In genomic region chr2:118693370-118693966, GRCm38 (mm10) we compare ENCODE assay signal across 20 mouse cellular contexts. TPM values are rescaled to one million over a fixed set of nuclear protein-coding genes. Genes with fewer than 3 reads are reported as not detected.
DNase-seq lines count a peak whose midpoint lies in the region; ATAC-seq and TF ChIP-seq lines count a peak whose summit lies in the region.
"Had no signal": no experiment of that assay in that cellular context is flagged by ENCODE, and none has a peak within 500 bp of the region (broad histone marks: within the 10 kb centered on the region; RNA-seq: fewer than 3 reads in every experiment).

No protein-coding gene starts in this region.

- no peak overlapping the region for H3K27ac ChIP-seq in intestine, embryonic 16.5 days (ENCODE audit: low read length)
- H3K27ac ChIP-seq in intestine, postnatal 0 days (ENCODE audit: low read depth, low read length) = no peak overlapping the region
- H3K27ac ChIP-seq in embryonic facial prominence, embryonic 10.5 days (replicated peaks) = no peak overlapping the region
- H3K27ac ChIP-seq: limb, embryonic 15.5 days; neural tube, embryonic 13.5 days had no signal

- H3K4me3 ChIP-seq in intestine, embryonic 16.5 days (ENCODE audit: low read length) = no peak overlapping the region
- H3K4me3 ChIP-seq in intestine, postnatal 0 days (ENCODE audit: low read depth, low read length) = no peak overlapping the region
- H3K4me3 ChIP-seq in embryonic facial prominence, embryonic 10.5 days = no peak overlapping the region
- H3K4me3 ChIP-seq: erythroblast, embryonic 14.5 days; heart, embryonic 12.5 days; limb, embryonic 15.5 days; neural tube, embryonic 13.5 days had no signal

- DNase-seq in cerebellum, postnatal 10 days = peak; percentile 84 to 85
- no peak for DNase-seq in cerebellum, adult 8-10 months
- peak; percentile 49 for DNase-seq in ovary, postnatal 36 days (ENCODE audit: low spot score)
- no peak for DNase-seq in ovary, postnatal 10 days (ENCODE audit: low spot score)
- DNase-seq in kidney, postnatal 36 days = peak; percentile 86 to 92
- DNase-seq in embryonic facial prominence, embryonic 10.5 days (ENCODE audit: low spot score) = no peak
- DNase-seq: adrenal gland, postnatal 10 days; cerebellum, adult 9-10 months; liver, postnatal 0 days; lung, postnatal 36 days; retina, postnatal 1 day; right cerebral cortex, postnatal 4 days had no signal

- 80% methylated on average over 19 of the region's 19 CpGs for WGBS in intestine, embryonic 16.5 days
- WGBS in intestine, postnatal 0 days = 85% methylated on average over 19 of the region's 19 CpGs
- WGBS in embryonic facial prominence, embryonic 10.5 days = 88% methylated on average over 19 of the region's 19 CpGs

- no peaks in the 10 kb centered on the region for H3K36me3 ChIP-seq in intestine, embryonic 16.5 days (ENCODE audit: control insufficient read depth, insufficient read depth, low read length)
- H3K36me3 ChIP-seq in intestine, postnatal 0 days (ENCODE audit: control insufficient read depth, insufficient read depth) = no peaks in the 10 kb centered on the region
- no peaks in the 10 kb centered on the region for H3K36me3 ChIP-seq in embryonic facial prominence, embryonic 10.5 days (replicated peaks)
- H3K36me3 ChIP-seq: heart, embryonic 12.5 days; limb, embryonic 15.5 days; neural tube, embryonic 13.5 days had no signal

- no peaks in the 10 kb centered on the region; the same call in 1 of the 2 replicates for H3K27me3 ChIP-seq in intestine, embryonic 16.5 days (replicated peaks; ENCODE audit: control insufficient read depth, insufficient read depth, low read length)
- H3K27me3 ChIP-seq in intestine, postnatal 0 days (replicated peaks; ENCODE audit: control insufficient read depth, insufficient read depth, low read length) = no peaks in the 10 kb centered on the region
- H3K27me3 ChIP-seq in embryonic facial prominence, embryonic 10.5 days (replicated peaks; ENCODE audit: low read depth, poor library complexity, severe bottlenecking) = peaks cover 76% of the 10 kb centered on the region

- 0 out of 2 replicates have a peak, but pooled peaks cover 7% of the 10 kb centered on the region for H3K4me1 ChIP-seq in intestine, embryonic 16.5 days (ENCODE audit: control insufficient read depth, insufficient read depth, low read length)
- no peaks in the 10 kb centered on the region for H3K4me1 ChIP-seq in intestine, postnatal 0 days (replicated peaks; ENCODE audit: control insufficient read depth, insufficient read depth, low read length)
- H3K4me1 ChIP-seq in embryonic facial prominence, embryonic 10.5 days = 0 out of 2 replicates have a peak, but pooled peaks cover 14% of the 10 kb centered on the region

- ATAC-seq in intestine, embryonic 16.5 days = no peak
- no peak for ATAC-seq in intestine, postnatal 0 days
- ATAC-seq: forebrain, embryonic 14.5 days; inflammation-experienced regulatory T-cells, adult 6 months; liver, postnatal 0 days had no signal

- no peaks in the 10 kb centered on the region for H3K9me3 ChIP-seq in intestine, embryonic 16.5 days (ENCODE audit: control insufficient read depth, low read length)
- no peaks in the 10 kb centered on the region for H3K9me3 ChIP-seq in intestine, postnatal 0 days (ENCODE audit: control insufficient read depth)
- no peaks in the 10 kb centered on the region for H3K9me3 ChIP-seq in embryonic facial prominence, embryonic 10.5 days
- H3K9me3 ChIP-seq: heart, embryonic 12.5 days; limb, embryonic 15.5 days; neural tube, embryonic 13.5 days had no signal

- no peak overlapping the region for H3K4me2 ChIP-seq in intestine, embryonic 16.5 days (ENCODE audit: low read depth, low read length)
- H3K4me2 ChIP-seq in intestine, postnatal 0 days (replicated peaks; ENCODE audit: low read depth) = no peak overlapping the region
- H3K4me2 ChIP-seq: heart, embryonic 12.5 days; limb, embryonic 15.5 days; neural tube, embryonic 13.5 days had no signal

- TF ChIP-seq CTCF in intestine, postnatal 0 days (IDR thresholded peaks at IDR 0.05; ENCODE audit: low read depth) = no peak

- 0 out of 2 replicates have a peak overlapping the region, but pooled peaks have one; percentile 15 for H3K9ac ChIP-seq in intestine, embryonic 16.5 days (ENCODE audit: low read depth, low read length)
- H3K9ac ChIP-seq in intestine, postnatal 0 days (ENCODE audit: low read depth, low read length) = no peak overlapping the region
- H3K9ac ChIP-seq: heart, embryonic 12.5 days; limb, embryonic 15.5 days; liver, postnatal 0 days; neural tube, embryonic 13.5 days had no signal

RNA-seq across cellular contexts. Expression of gene Ankrd63, which starts 10.3 kb away (rescaled TPM):
- polyA plus RNA-seq in intestine, embryonic 16.5 days (2015; fragmentation: Nextera tagmentation; extraction: Ambion mirVana) = 0.15 and 0.22 TPM in 2 replicates
- 0.63 and 0.65 TPM in 2 replicates for polyA plus RNA-seq in intestine, postnatal 0 days (2015; fragmentation: Nextera tagmentation; extraction: Ambion mirVana)
- not detected in 2 replicates for polyA plus RNA-seq in embryonic facial prominence, embryonic 10.5 days (2016; fragmentation: Nextera tagmentation; extraction: Ambion mirVana)
- polyA plus RNA-seq: erythroblast, embryonic 14.5 days; inflammation-experienced regulatory T-cells, adult 6 months; neural tube, embryonic 13.5 days had no signal

RNA-seq across cellular contexts. Expression of gene Pak6, which starts 30.4 kb away (rescaled TPM):
- 1.8 and 2.0 TPM in 2 replicates for polyA plus RNA-seq in intestine, embryonic 16.5 days (2015; fragmentation: Nextera tagmentation; extraction: Ambion mirVana)
- polyA plus RNA-seq in intestine, postnatal 0 days (2015; fragmentation: Nextera tagmentation; extraction: Ambion mirVana) = 0.90 and 1.4 TPM in 2 replicates
- polyA plus RNA-seq in embryonic facial prominence, embryonic 10.5 days (2016; fragmentation: Nextera tagmentation; extraction: Ambion mirVana) = 0.45 and 0.72 TPM in 2 replicates

RNA-seq across cellular contexts. Expression of gene Plcb2, which starts 34.8 kb away (rescaled TPM):
- 0.99 and 1.3 TPM in 2 replicates for polyA plus RNA-seq in intestine, embryonic 16.5 days (2015; fragmentation: Nextera tagmentation; extraction: Ambion mirVana)
- polyA plus RNA-seq in intestine, postnatal 0 days (2015; fragmentation: Nextera tagmentation; extraction: Ambion mirVana) = 0.59 and 0.76 TPM in 2 replicates
- polyA plus RNA-seq in embryonic facial prominence, embryonic 10.5 days (2016; fragmentation: Nextera tagmentation; extraction: Ambion mirVana) = 0.41 and 0.44 TPM in 2 replicates

RNA-seq across cellular contexts. Expression of gene Inafm2, which starts 52.1 kb away (rescaled TPM):
- 21.9 and 24.1 TPM in 2 replicates for polyA plus RNA-seq in intestine, embryonic 16.5 days (2015; fragmentation: Nextera tagmentation; extraction: Ambion mirVana)
- 24.7 and 26.2 TPM in 2 replicates for polyA plus RNA-seq in intestine, postnatal 0 days (2015; fragmentation: Nextera tagmentation; extraction: Ambion mirVana)
- polyA plus RNA-seq in embryonic facial prominence, embryonic 10.5 days (2016; fragmentation: Nextera tagmentation; extraction: Ambion mirVana) = 15.8 and 16.8 TPM in 2 replicates

Comparison
In these comparisons a context has a peak if more than half of its experiments do, and no peak if none do; other contexts are left out.
1. DNase-seq: peak in cerebellum, postnatal 10 days (2 of 2), ovary, postnatal 36 days (single experiment) and kidney, postnatal 36 days (2 of 2); none in cerebellum, adult 8-10 months (single experiment), ovary, postnatal 10 days (single experiment) and embryonic facial prominence, embryonic 10.5 days (single experiment).